Mouse (Mus musculus): Measurements from ENCODE around the gene Amotl1. TPM values are rescaled to one million over a fixed set of nuclear protein-coding genes. Genes with fewer than 3 reads are reported as not detected.

Amotl1 gene
- polyA plus RNA-seq, 1 experiment from 2014 or later = 9.5 TPM

DNA sequence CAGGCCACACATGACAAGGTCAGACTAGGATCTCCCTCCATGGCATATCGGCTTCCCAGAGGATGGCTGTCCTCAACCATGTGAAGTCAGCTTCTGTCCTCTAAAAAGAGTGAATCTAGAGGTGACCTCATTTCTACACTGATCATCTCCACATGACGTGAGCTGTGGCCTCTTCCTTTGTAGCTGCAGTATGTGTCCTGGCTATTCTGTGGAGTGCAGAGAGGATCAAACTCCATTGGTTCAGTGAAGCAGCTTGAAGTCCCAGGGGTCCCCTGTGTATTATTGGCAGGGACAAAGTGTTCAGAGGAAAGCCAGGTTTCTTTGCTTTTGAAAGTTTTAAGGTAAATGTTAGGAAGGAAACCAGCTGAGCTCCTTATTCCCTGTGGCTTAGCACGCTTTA lies 126.8 kb downstream of the Amotl1 start:
- 81% methylated on average over 3 of the region's 3 CpGs for WGBS
- Histone ChIP-seq H3K4me2 (no peak overlapping the region), H3K4me1 (replicated peaks; ENCODE audit: control insufficient read depth, insufficient read depth, low read length) (0 out of 2 replicates have a peak, but pooled peaks cover 3% of the 10 kb centered on the region), H3K27me3 (replicated peaks; ENCODE audit: control insufficient read depth, insufficient read depth, low read length) (no peaks in the 10 kb centered on the region), H3K9ac (ENCODE audit: low read depth, low read length) (no peak overlapping the region), H3K27ac (ENCODE audit: low read depth, low read length) (no peak overlapping the region), H3K4me3 (ENCODE audit: low read depth, low read length) (no peak overlapping the region), H3K9me3 (ENCODE audit: control insufficient read depth, low read length) (no peaks in the 10 kb centered on the region), H3K36me3 (ENCODE audit: control insufficient read depth, insufficient read depth, low read length) (no peaks in the 10 kb centered on the region)
- DNase-seq (ENCODE audit: low spot score) = no peak
- no peak for ATAC-seq (replicated peaks; ENCODE audit: low FRiP score)

DNA sequence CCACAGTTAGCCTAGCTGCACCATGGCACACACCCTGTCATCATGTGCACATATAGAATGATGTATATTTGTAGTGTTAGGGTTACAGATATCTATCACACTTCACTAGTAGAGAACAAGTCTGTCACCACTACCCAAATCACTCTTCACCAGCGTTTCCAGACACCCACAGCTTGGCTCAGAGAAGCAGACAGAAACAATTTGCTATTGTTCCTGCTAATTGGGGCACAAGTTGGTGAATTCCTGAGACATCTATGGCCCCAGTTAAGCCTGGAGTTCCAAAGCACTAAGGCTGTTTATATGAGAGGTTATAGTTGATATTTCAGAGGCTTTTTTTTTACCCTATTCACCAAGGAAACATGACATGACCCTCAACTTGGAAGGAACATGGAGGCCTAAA lies 127.6 kb downstream of the Amotl1 start:
- H3K4me1 ChIP-seq (replicated peaks; ENCODE audit: control insufficient read depth, insufficient read depth, low read length) = 0 out of 2 replicates have a peak, but pooled peaks cover 3% of the 10 kb centered on the region
- no peak overlapping the region for H3K9ac ChIP-seq (ENCODE audit: low read depth, low read length)
- H3K27me3 ChIP-seq (replicated peaks; ENCODE audit: control insufficient read depth, insufficient read depth, low read length) = no peaks in the 10 kb centered on the region
- H3K36me3 ChIP-seq (ENCODE audit: control insufficient read depth, insufficient read depth, low read length) = no peaks in the 10 kb centered on the region
- no peak overlapping the region for H3K27ac ChIP-seq (ENCODE audit: low read depth, low read length)
- no peaks in the 10 kb centered on the region for H3K9me3 ChIP-seq (ENCODE audit: control insufficient read depth, low read length)
- H3K4me2 ChIP-seq = no peak overlapping the region
- DNase-seq (ENCODE audit: low spot score) = no peak
- 69% methylated on average over 1 of the region's 1 CpGs for WGBS
- no peak overlapping the region for H3K4me3 ChIP-seq (ENCODE audit: low read depth, low read length)
- ATAC-seq (replicated peaks; ENCODE audit: low FRiP score) = no peak

GRCm38 (mm10) chr9:14512633-14513445 lies 132.0 kb downstream of the Amotl1 start:
- H3K4me1 ChIP-seq (replicated peaks; ENCODE audit: control insufficient read depth, insufficient read depth, low read length) = no peaks in the 10 kb centered on the region

DNA sequence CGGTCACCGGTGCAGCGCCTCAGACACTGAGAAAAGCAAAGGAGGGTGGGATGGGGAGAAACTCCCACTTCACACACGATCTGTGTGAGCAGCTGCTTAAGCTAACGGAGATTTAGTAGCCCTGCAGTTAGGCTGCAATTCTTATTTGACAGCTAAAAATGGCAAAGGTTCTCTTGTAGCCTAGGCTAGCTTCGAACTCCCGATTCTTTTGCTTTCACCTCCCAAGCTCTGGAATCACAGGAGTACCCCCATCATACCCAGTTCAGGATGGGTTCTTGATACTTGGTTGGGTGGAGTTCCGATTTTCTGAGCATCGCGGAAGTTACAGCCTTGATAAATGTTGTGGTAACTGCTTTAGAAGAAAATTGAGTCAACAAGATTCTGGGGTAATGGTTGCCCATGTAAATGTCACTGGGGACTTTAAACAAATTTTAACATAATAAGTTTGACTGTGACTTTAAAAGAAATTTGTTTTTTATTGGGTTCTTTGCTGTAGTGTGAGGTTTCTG lies 143.9 kb downstream of the Amotl1 start:
- H3K4me3 ChIP-seq (ENCODE audit: low read depth, low read length) = peak overlapping the region; percentile 90
- H3K9ac ChIP-seq (ENCODE audit: low read depth, low read length) = peak overlapping the region; percentile 71
- peak overlapping the region; percentile 77 for H3K4me2 ChIP-seq
- peaks cover 15% of the 10 kb centered on the region for H3K36me3 ChIP-seq (ENCODE audit: control insufficient read depth, insufficient read depth, low read length)
- no peaks in the 10 kb centered on the region; the same call in 1 of the 2 replicates for H3K4me1 ChIP-seq (replicated peaks; ENCODE audit: control insufficient read depth, insufficient read depth, low read length)
- DNase-seq (ENCODE audit: low spot score) (no peak), ATAC-seq (replicated peaks; ENCODE audit: low FRiP score) (peak; percentile 6; the same call in 1 of the 2 replicates)
- WGBS = 3% methylated on average over 10 of the region's 10 CpGs
- H3K27me3 ChIP-seq (replicated peaks; ENCODE audit: control insufficient read depth, insufficient read depth, low read length) = no peaks in the 10 kb centered on the region
- no peaks in the 10 kb centered on the region for H3K9me3 ChIP-seq (ENCODE audit: control insufficient read depth, low read length)
- H3K27ac ChIP-seq (ENCODE audit: low read depth, low read length) = no peak overlapping the region

More at GRCm38 (mm10) chr9:14512633-14513445, 132.0 kb downstream of the Amotl1 start:
- DNase-seq (ENCODE audit: low spot score) (no peak), ATAC-seq (replicated peaks; ENCODE audit: low FRiP score) (no peak)
- Histone ChIP-seq H3K27me3 (replicated peaks; ENCODE audit: control insufficient read depth, insufficient read depth, low read length) (no peaks in the 10 kb centered on the region), H3K4me2 (no peak overlapping the region), H3K4me3 (ENCODE audit: low read depth, low read length) (no peak overlapping the region), H3K36me3 (ENCODE audit: control insufficient read depth, insufficient read depth, low read length) (peaks cover 13% of the 10 kb centered on the region), H3K27ac (ENCODE audit: low read depth, low read length) (no peak overlapping the region), H3K9me3 (ENCODE audit: control insufficient read depth, low read length) (no peaks in the 10 kb centered on the region), H3K9ac (ENCODE audit: low read depth, low read length) (no peak overlapping the region)
- 82% methylated on average over 9 of the region's 9 CpGs for WGBS

GRCm38 (mm10) chr9:14500023-14500915 lies 144.6 kb downstream of the Amotl1 start, which contains the start of the genes Kdm4d and Cwc15:
TSS of gene Kdm4d (minus strand) at chr9:14500482.
TSS of gene Cwc15 (plus strand) at chr9:14500617.
- H3K4me2 ChIP-seq = peak within 1 kb of the TSS; percentile 81
- ATAC-seq (replicated peaks; ENCODE audit: low FRiP score) (peak; percentile 97), DNase-seq (ENCODE audit: low spot score) (peak; percentile 88)
- no peaks in the 10 kb centered on the region for H3K9me3 ChIP-seq (ENCODE audit: control insufficient read depth, low read length)
- no peaks in the 10 kb centered on the region; the same call in 1 of the 2 replicates for H3K4me1 ChIP-seq (replicated peaks; ENCODE audit: control insufficient read depth, insufficient read depth, low read length)
- peaks cover 8% of the 10 kb centered on the region; the same call in 1 of the 2 replicates for H3K36me3 ChIP-seq (ENCODE audit: control insufficient read depth, insufficient read depth, low read length)
- H3K4me3 ChIP-seq (ENCODE audit: low read depth, low read length) = peak within 1 kb of the TSS; percentile 90
- WGBS = under 1% methylated on average over 59 of the region's 59 CpGs
- no peaks in the 10 kb centered on the region for H3K27me3 ChIP-seq (replicated peaks; ENCODE audit: control insufficient read depth, insufficient read depth, low read length)
- H3K27ac ChIP-seq (ENCODE audit: low read depth, low read length) = 0 out of 2 replicates have a peak within 1 kb of the TSS, but pooled peaks have one; percentile 30
- peak within 1 kb of the TSS; percentile 71 for H3K9ac ChIP-seq (ENCODE audit: low read depth, low read length)

DNA sequence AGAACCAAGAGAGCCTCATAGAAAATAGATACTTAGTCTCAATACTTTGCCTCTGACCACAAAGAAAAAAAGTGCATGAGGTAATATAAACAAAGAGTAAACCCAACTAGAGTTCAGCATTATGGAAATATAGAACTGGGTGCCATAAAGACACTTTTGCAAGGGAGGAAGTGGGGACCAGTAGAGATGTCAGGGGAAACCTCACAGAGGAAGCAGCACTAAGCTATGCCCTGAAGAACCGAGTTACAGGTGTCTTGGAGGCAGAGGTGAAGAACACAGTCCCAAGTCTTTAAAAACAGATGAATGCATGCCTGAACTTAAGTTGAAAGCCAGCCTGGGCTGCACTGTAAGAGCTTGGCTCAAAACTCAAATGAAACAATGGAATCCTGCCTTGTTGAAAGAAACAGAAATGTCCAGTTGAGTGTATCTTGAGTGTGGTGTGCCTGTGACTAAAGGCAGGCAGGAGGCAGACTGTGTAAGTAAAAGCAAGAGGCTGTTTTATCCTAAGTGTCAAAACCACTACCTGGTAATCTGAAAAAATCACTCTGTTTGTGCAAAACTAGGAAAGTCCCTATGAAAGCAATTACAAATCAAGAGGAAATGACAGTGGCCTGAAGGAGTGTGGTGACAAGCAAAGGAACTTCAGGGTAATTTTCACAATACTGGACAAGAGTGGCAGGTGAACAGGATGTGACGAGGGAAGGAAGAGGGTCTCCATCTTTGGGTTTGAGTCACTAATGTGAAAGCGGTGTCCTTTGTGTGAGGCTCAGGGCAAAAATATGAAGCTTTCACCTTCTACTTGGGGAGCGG lies 145.8 kb downstream of the Amotl1 start:
- no peak overlapping the region for H3K27ac ChIP-seq (ENCODE audit: low read depth, low read length)
- H3K4me1 ChIP-seq (replicated peaks; ENCODE audit: control insufficient read depth, insufficient read depth, low read length) = no peaks in the 10 kb centered on the region; the same call in 1 of the 2 replicates
- peak overlapping the region; percentile 81 for H3K4me2 ChIP-seq
- no peaks in the 10 kb centered on the region for H3K27me3 ChIP-seq (replicated peaks; ENCODE audit: control insufficient read depth, insufficient read depth, low read length)
- WGBS = 72% methylated on average over 4 of the region's 4 CpGs
- peak overlapping the region; percentile 90; the same call in 1 of the 2 replicates for H3K4me3 ChIP-seq (ENCODE audit: low read depth, low read length)
- no peak for ATAC-seq (replicated peaks; ENCODE audit: low FRiP score)
- no peaks in the 10 kb centered on the region for H3K9me3 ChIP-seq (ENCODE audit: control insufficient read depth, low read length)
- H3K9ac ChIP-seq (ENCODE audit: low read depth, low read length) = no peak overlapping the region
- peaks cover 4% of the 10 kb centered on the region; the same call in 1 of the 2 replicates for H3K36me3 ChIP-seq (ENCODE audit: control insufficient read depth, insufficient read depth, low read length)
- no peak for DNase-seq (ENCODE audit: low spot score)
